8 mouse cellular contexts compared by ENCODE assay signal in genomic region chr19:55251383-55252124, GRCm38 (mm10). TPM values are rescaled to one million over a fixed set of nuclear protein-coding genes. Genes with fewer than 3 reads are reported as not detected.
DNase-seq lines count a peak whose midpoint lies in the region; ATAC-seq lines count a peak whose summit lies in the region.

Gene Acsl5, plus strand, starts transcription at chr19:55251938.

- WGBS in heart, embryonic 16.5 days, result 87% methylated on average over 9 of the region's 9 CpGs
- 93% methylated on average over 9 of the region's 9 CpGs for WGBS in midbrain, embryonic 16.5 days

- DNase-seq in layer of hippocampus, adult 18-20 months (ENCODE audit: low spot score in 2 of 2), result no peak
- DNase-seq in layer of hippocampus, adult 9-10 months (ENCODE audit: low spot score), result no peak
- DNase-seq in adrenal gland, postnatal 36 days, result no peak
- no peak for DNase-seq in layer of hippocampus, postnatal 14 days (ENCODE audit: low spot score in 2 of 2)
- no peak for DNase-seq in cerebellum, adult 9-11 months
- no peak for DNase-seq in gastrocnemius, postnatal 25 days

- no peak for ATAC-seq in heart, embryonic 16.5 days (replicated peaks; ENCODE audit: extremely low read depth, insufficient read depth, low FRiP score)
- no peak for ATAC-seq in midbrain, embryonic 16.5 days

- no peaks in the 10 kb centered on the region for H3K9me3 ChIP-seq in heart, embryonic 16.5 days (replicated peaks; ENCODE audit: control insufficient read depth, low read length)
- H3K9me3 ChIP-seq in midbrain, embryonic 16.5 days (replicated peaks; ENCODE audit: control insufficient read depth, low read length, poor library complexity, severe bottlenecking), result no peaks in the 10 kb centered on the region

- no peak within 1 kb of the TSS for H3K4me2 ChIP-seq in heart, embryonic 16.5 days (ENCODE audit: low read depth, low read length)
- H3K4me2 ChIP-seq in midbrain, embryonic 16.5 days (ENCODE audit: low read length), result no peak within 1 kb of the TSS; the same call in 1 of the 2 replicates

- peaks cover 10% of the 10 kb centered on the region for H3K4me1 ChIP-seq in heart, embryonic 16.5 days (ENCODE audit: control insufficient read depth, insufficient read depth, low read length)
- peaks cover 21% of the 10 kb centered on the region for H3K4me1 ChIP-seq in midbrain, embryonic 16.5 days (ENCODE audit: control insufficient read depth, insufficient read depth, low read length)

- no peak within 1 kb of the TSS for H3K27ac ChIP-seq in heart, embryonic 16.5 days (ENCODE audit: low read length)
- H3K27ac ChIP-seq in midbrain, embryonic 16.5 days (ENCODE audit: low read length), result no peak within 1 kb of the TSS

- no peaks in the 10 kb centered on the region for H3K36me3 ChIP-seq in heart, embryonic 16.5 days (ENCODE audit: control insufficient read depth, insufficient read depth)
- H3K36me3 ChIP-seq in midbrain, embryonic 16.5 days (ENCODE audit: control insufficient read depth, insufficient read depth, low read length), result no peaks in the 10 kb centered on the region

- no peak within 1 kb of the TSS for H3K9ac ChIP-seq in heart, embryonic 16.5 days (ENCODE audit: low read length)
- H3K9ac ChIP-seq in midbrain, embryonic 16.5 days (ENCODE audit: low read depth, low read length), result no peak within 1 kb of the TSS

- no peaks in the 10 kb centered on the region for H3K27me3 ChIP-seq in heart, embryonic 16.5 days (ENCODE audit: control insufficient read depth, insufficient read depth, low read length)
- H3K27me3 ChIP-seq in midbrain, embryonic 16.5 days (ENCODE audit: control insufficient read depth, insufficient read depth, low read depth, low read length), result no peaks in the 10 kb centered on the region

- no peak within 1 kb of the TSS for H3K4me3 ChIP-seq in heart, embryonic 16.5 days (ENCODE audit: low read length)
- H3K4me3 ChIP-seq in midbrain, embryonic 16.5 days (ENCODE audit: low read depth, low read length), result no peak within 1 kb of the TSS

RNA-seq across cellular contexts. Expression of gene Acsl5, which starts in this region (rescaled TPM):
- total RNA-seq in layer of hippocampus, adult 18-20 months (2021), result 10 to 100 TPM; 34.4 to 34.9 TPM
- total RNA-seq in adrenal gland, postnatal 36 days (2021), result 100 to 1,000 TPM; 127 to 171 TPM
- 34.1 and 37.0 TPM in 2 replicates for polyA plus RNA-seq in heart, embryonic 16.5 days (2015; fragmentation: Nextera tagmentation; extraction: Ambion mirVana)
- 10 to 100 TPM; 27.0 to 27.6 TPM for total RNA-seq in layer of hippocampus, postnatal 14 days (2021)
- 14.7 and 18.2 TPM in 2 replicates for polyA plus RNA-seq in midbrain, embryonic 16.5 days (2015; fragmentation: Nextera tagmentation; extraction: Ambion mirVana)
- total RNA-seq in gastrocnemius, postnatal 25 days (2021), result 1 to 10 TPM; 3.8 to 4.5 TPM

Comparison
In these comparisons a context has a peak if more than half of its experiments do, and no peak if none do; other contexts are left out.
1. RNA of gene Acsl5 (total RNA-seq): 127 to 171 TPM in adrenal gland, postnatal 36 days, 34.4 to 34.9 TPM in layer of hippocampus, adult 18-20 months and 27.0 to 27.6 TPM in layer of hippocampus, postnatal 14 days; 3.8 to 4.5 TPM in gastrocnemius, postnatal 25 days; every median in the first group is over 4 times any median in the second.